Mouse (Mus musculus) brown adipose tissue, adult 24 weeks (tissue): ENCODE measurements around the gene Slc25a1. TPM values are rescaled to one million over a fixed set of nuclear protein-coding genes. Genes with fewer than 3 reads are reported as not detected.
A peak's percentile ranks its signal among the peaks of the same experiment; 100 is the strongest.

Experiments used
- H3K27ac ChIP-seq: fragments of 200-500 bp; replicated peaks from 2 replicates; pipeline ENCODE4 v1.5.1; 2012; ENCODE audit warnings: low read depth, mild to moderate bottlenecking, low read length
- H3K4me1 ChIP-seq: fragments of 200-500 bp; 2 replicates; pipeline ENCODE4 v1.6.1; 2012; ENCODE audit warnings: low read length, mixed read lengths; ENCODE audit not compliant: control insufficient read depth, insufficient read depth, insufficient read length
- H3K4me3 ChIP-seq: fragments of 200-500 bp; 2 replicates; pipeline ENCODE4 v1.5.1; 2012; ENCODE audit warnings: low read depth, mild to moderate bottlenecking, low read length, moderate library complexity; ENCODE audit not compliant: insufficient read depth
- polyA plus RNA-seq: library from polyadenylated mRNA; stranded (reverse); fragments of >200 nt; gene quantifications from 2 replicates; pipeline ENCODE4 v1.2.4, GENCODE M21; 2012; ENCODE audit not compliant: missing spikeins, insufficient read depth, insufficient read length

Gene Slc25a1
- polyA plus RNA-seq, 1 experiment = 1,001 TPM

GRCm38 (mm10) chr16:17893923-17894322 lies 34.1 kb downstream of the Slc25a1 start, which contains the start of gene Tssk1:
Gene Tssk1, plus strand, starts transcription at chr16:17894223.
- Histone ChIP-seq H3K4me1 (peaks cover 12% of the 10 kb centered on the region), H3K4me3 (no peak within 1 kb of the TSS), H3K27ac (no peak within 1 kb of the TSS)

DNA sequence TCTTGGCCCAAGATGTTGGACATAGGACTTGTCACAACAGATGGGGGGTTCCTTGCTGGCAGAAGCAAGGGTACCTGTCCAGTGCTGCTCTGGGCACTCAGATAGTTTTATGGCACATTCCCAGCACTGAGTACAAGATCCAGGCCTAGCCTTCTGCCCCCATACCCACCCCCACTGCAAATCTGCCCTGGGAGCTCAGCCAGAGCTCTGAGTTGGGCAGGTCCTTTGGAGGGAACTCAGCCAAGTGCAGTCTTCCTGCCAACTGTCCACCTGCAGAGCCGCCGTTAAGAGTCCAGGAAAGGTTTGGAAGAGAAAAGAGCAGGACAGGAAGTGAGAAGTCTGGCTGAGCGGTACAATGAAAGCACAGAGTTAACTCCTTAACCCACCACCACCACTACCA lies 35.4 kb downstream of the Slc25a1 start:
- Histone ChIP-seq H3K27ac (no peak overlapping the region), H3K4me1 (peaks cover 12% of the 10 kb centered on the region), H3K4me3 (no peak overlapping the region)

- Histone ChIP-seq H3K4me1 (peaks cover 12% of the 10 kb centered on the region), H3K27ac (peak within 1 kb of the TSS; percentile 81), H3K4me3 (peak within 1 kb of the TSS; percentile 95)
These were observed 36.5 kb downstream of the Slc25a1 start, which contains the start of gene Gm20518 for GRCm38 (mm10) chr16:17891567-17891959. Gene Gm20518, minus strand, starts transcription at chr16:17891671.

DNA sequence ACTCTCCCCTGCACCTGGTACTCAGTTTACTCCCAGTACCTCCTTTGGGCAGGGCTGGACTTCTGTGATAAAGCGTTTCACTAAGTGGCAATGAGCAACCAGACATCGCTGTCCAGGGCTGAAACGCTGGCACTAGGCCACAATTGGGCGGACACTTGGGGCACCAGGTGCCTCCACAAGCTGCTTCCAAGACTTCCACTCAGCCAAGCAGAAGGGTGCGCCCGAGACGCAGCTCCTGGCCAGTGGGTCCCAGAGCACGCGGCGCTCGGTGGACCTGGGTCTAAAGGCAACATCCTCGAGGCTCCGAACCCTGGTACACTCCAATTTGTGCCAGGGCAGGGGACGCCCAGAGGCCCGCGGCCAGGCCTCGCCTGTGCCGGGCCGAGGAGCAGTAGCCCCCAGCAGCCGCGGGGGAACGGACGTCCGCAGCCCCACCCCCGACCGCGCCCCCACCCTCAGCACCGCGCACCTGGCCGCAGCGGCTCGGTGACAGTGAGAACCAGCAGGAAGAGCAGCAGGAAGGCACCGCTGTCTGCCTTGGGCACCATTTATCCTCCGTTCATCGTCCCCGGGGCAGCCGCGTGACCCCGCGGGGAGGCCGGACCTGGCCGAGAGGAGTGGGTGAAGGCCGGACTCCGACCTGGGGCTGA lies 37.0 kb downstream of the Slc25a1 start:
- Histone ChIP-seq H3K4me3 (peak overlapping the region; percentile 95), H3K27ac (peak overlapping the region; percentile 81), H3K4me1 (peaks cover 10% of the 10 kb centered on the region; the same call in 1 of the 2 replicates)

- peaks cover 10% of the 10 kb centered on the region; the same call in 1 of the 2 replicates for H3K4me1 ChIP-seq
- H3K27ac ChIP-seq = no peak overlapping the region
- peak overlapping the region; percentile 95 for H3K4me3 ChIP-seq
These were observed 37.7 kb downstream of the Slc25a1 start for GRCm38 (mm10) chr16:17890342-17890727.

- Histone ChIP-seq H3K4me1 (peaks cover 10% of the 10 kb centered on the region; the same call in 1 of the 2 replicates), H3K4me3 (peak overlapping the region; percentile 95; the same call in 1 of the 2 replicates)
These were observed 38.2 kb downstream of the Slc25a1 start for GRCm38 (mm10) chr16:17889689-17890341.

GRCm38 (mm10) chr16:17884116-17884515 lies 43.9 kb downstream of the Slc25a1 start:
- Histone ChIP-seq H3K4me1 (0 out of 2 replicates have a peak, but pooled peaks cover 2% of the 10 kb centered on the region), H3K27ac (no peak overlapping the region), H3K4me3 (no peak overlapping the region)

More at GRCm38 (mm10) chr16:17889689-17890341, 38.2 kb downstream of the Slc25a1 start:
- no peak overlapping the region for H3K27ac ChIP-seq

GRCm38 (mm10) chr16:17882196-17882595 lies 45.8 kb downstream of the Slc25a1 start:
- Histone ChIP-seq H3K4me3 (no peak overlapping the region), H3K4me1 (0 out of 2 replicates have a peak, but pooled peaks cover 2% of the 10 kb centered on the region), H3K27ac (no peak overlapping the region)

DNA sequence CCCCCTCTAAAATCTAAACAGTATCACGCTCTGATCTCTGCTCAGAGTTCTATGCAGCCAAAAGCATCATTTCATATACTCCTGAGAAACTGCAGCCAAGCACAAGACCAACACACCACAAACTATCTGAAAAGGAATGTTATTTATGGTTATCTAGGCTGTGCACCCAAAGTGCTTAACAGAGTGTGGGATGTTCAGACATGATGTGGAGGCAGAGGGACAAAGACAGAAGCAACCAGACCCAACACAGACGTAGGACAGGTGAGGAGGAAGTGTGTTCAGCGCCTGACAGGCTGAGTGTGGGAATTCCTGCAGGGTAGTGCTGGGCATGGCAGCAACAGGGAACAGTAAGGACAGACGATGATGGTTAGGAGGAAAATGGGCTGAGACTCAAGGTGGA lies 48.4 kb downstream of the Slc25a1 start:
- H3K4me3 ChIP-seq = no peak overlapping the region
- H3K4me1 ChIP-seq = peaks cover 7% of the 10 kb centered on the region
- no peak overlapping the region for H3K27ac ChIP-seq

- H3K4me3 ChIP-seq = no peak overlapping the region
- H3K4me1 ChIP-seq = peaks cover 7% of the 10 kb centered on the region
- H3K27ac ChIP-seq = no peak overlapping the region
These were observed 51.9 kb downstream of the Slc25a1 start for GRCm38 (mm10) chr16:17876096-17876495.

Other genes starting within 250 kb of the Slc25a1 start
- 14.7 and 16.2 TPM in 2 replicates for gene Med15, start 195.3 kb downstream of the Slc25a1 start, polyA plus RNA-seq
- 10.2 and 19.0 TPM in 2 replicates for gene Klhl22, start 168.6 kb downstream of the Slc25a1 start, polyA plus RNA-seq
- 0.92 and 1.8 TPM in 2 replicates for gene Scarf2, start 130.9 kb downstream of the Slc25a1 start, polyA plus RNA-seq
- gene B830017H08Rik, start 95.1 kb downstream of the Slc25a1 start, polyA plus RNA-seq = not detected in 2 replicates
- gene Car15, start 89.9 kb downstream of the Slc25a1 start, polyA plus RNA-seq = 1.5 and 2.1 TPM in 2 replicates
- gene Gm20518, start 36.5 kb downstream of the Slc25a1 start, polyA plus RNA-seq = not detected in 2 replicates
- gene Tssk1, start 34.0 kb downstream of the Slc25a1 start, polyA plus RNA-seq = 0.28 TPM in 1 of 2 replicates, not detected in the other
- gene Dgcr2, start 29.7 kb downstream of the Slc25a1 start, polyA plus RNA-seq = 15.5 and 17.6 TPM in 2 replicates
- gene Tssk2, start 29.6 kb downstream of the Slc25a1 start, polyA plus RNA-seq = not detected in 2 replicates
- 8.3 and 8.8 TPM in 2 replicates for gene Ess2, start 16.9 kb downstream of the Slc25a1 start, polyA plus RNA-seq
- not detected in 2 replicates for gene Gsc2, start 13.2 kb downstream of the Slc25a1 start, polyA plus RNA-seq
- gene Vpreb2, start 52.2 kb upstream of the Slc25a1 start, polyA plus RNA-seq = not detected in 2 replicates
- gene Dgcr6, start 124.6 kb upstream of the Slc25a1 start, polyA plus RNA-seq = 125 and 134 TPM in 2 replicates
- 14.8 and 27.5 TPM in 2 replicates for gene Prodh, start 162.0 kb upstream of the Slc25a1 start, polyA plus RNA-seq
- gene Rtn4r, start 199.4 kb upstream of the Slc25a1 start, polyA plus RNA-seq = not detected in 2 replicates